Mouse (Mus musculus) macrophage (primary cell): ENCODE measurements around the gene Traf7. TPM values are rescaled to one million over a fixed set of nuclear protein-coding genes. Genes with fewer than 3 reads are reported as not detected.

Source experiments
- H3K27ac ChIP-seq: fragments of 350-480 bp; formaldehyde crosslinking; 2 replicates; pipeline ENCODE4 v1.9.0; 2021
- H3K36me3 ChIP-seq: fragments of 350-480 bp; formaldehyde crosslinking; 2 replicates; pipeline ENCODE4 v1.9.0; 2021; ENCODE audit errors: inconsistent target
- H3K4me3 ChIP-seq: fragments of 350-480 bp; formaldehyde crosslinking; 2 replicates; pipeline ENCODE4 v1.9.0; 2021; ENCODE audit errors: inconsistent target
- H3K79me2 ChIP-seq: fragments of 350-480 bp; formaldehyde crosslinking; 2 replicates; pipeline ENCODE4 v1.9.0; 2021; ENCODE audit errors: inconsistent target
- WGBS: methylation state at CpG from one replicate; pipeline ENCODE4 v1.1.7; 2026; ENCODE audit warnings: inconsistent platforms; ENCODE audit not compliant: missing documents; 5-methylcytosine and 5-hydroxymethylcytosine counted together
- polyA plus RNA-seq: library from polyadenylated mRNA; stranded (reverse); fragments of 250-400 nt; gene quantifications from 3 replicates; pipeline ENCODE4 v1.2.4, GENCODE M21; 2018; ENCODE audit warnings: inconsistent platforms

Traf7 gene
- polyA plus RNA-seq, 1 experiment from 2014 or later, result 42.9 TPM

DNA sequence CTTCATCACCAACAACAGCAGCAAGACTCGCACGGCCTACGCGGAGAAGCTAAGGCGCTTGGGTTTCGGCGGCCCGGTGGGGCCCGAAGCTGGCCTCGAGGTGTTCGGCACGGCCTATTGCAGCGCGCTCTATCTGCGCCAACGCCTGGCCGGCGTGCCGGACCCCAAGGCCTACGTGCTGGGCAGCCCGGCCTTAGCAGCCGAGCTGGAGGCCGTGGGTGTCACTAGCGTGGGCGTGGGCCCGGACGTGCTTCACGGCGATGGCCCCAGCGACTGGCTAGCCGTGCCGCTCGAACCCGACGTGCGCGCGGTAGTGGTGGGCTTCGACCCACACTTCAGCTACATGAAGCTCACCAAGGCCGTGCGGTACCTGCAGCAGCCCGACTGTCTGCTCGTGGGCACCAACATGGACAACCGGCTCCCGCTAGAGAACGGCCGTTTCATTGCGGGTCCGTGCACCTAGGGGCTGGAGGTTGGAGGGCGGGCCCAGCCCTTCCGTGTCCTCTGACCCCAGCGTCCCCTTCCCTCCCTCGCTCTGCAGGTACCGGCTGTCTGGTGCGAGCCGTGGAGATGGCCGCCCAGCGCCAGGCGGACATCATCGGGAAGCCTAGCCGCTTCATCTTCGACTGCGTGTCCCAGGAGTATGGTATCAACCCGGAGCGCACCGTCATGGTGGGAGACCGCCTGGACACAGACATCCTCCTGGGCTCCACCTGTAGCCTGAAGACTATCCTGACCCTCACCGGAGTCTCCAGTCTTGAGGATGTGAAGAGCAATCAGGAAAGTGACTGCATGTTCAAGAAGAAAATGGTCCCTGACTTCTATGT lies 56.8 kb downstream of the Traf7 start:
- Histone ChIP-seq H3K27ac (no peak overlapping the region), H3K79me2 (peaks cover 14% of the 10 kb centered on the region), H3K36me3 (peaks cover 16% of the 10 kb centered on the region; the same call in 1 of the 2 replicates), H3K4me3 (peak overlapping the region; percentile 43)
- 3% methylated on average over 62 of the region's 68 CpGs for WGBS

GRCm38 (mm10) chr17:24469910-24470602 lies 57.7 kb downstream of the Traf7 start, which contains the start of the genes E4f1 and Pgp:
E4f1 (minus strand) TSS chr17:24470313.
Pgp (plus strand) TSS chr17:24470392.
- under 1% methylated on average over 63 of the region's 75 CpGs for WGBS

GRCm38 (mm10) chr17:24469336-24469909 lies 58.3 kb downstream of the Traf7 start:
- WGBS, result 17% methylated on average over 7 of the region's 7 CpGs
- peaks cover 1% of the 10 kb centered on the region; the same call in 1 of the 2 replicates for H3K36me3 ChIP-seq
- peak overlapping the region; percentile 66 for H3K4me3 ChIP-seq
- peak overlapping the region; percentile 81 for H3K27ac ChIP-seq
- peaks cover 14% of the 10 kb centered on the region for H3K79me2 ChIP-seq

More at GRCm38 (mm10) chr17:24469910-24470602, 57.7 kb downstream of the Traf7 start, which contains the start of the genes E4f1 and Pgp:
- peaks cover 8% of the 10 kb centered on the region; the same call in 1 of the 2 replicates for H3K36me3 ChIP-seq
- H3K27ac ChIP-seq, result peak within 1 kb of the TSS; percentile 81
- H3K4me3 ChIP-seq, result peak within 1 kb of the TSS; percentile 66
- H3K79me2 ChIP-seq, result peaks cover 14% of the 10 kb centered on the region

DNA sequence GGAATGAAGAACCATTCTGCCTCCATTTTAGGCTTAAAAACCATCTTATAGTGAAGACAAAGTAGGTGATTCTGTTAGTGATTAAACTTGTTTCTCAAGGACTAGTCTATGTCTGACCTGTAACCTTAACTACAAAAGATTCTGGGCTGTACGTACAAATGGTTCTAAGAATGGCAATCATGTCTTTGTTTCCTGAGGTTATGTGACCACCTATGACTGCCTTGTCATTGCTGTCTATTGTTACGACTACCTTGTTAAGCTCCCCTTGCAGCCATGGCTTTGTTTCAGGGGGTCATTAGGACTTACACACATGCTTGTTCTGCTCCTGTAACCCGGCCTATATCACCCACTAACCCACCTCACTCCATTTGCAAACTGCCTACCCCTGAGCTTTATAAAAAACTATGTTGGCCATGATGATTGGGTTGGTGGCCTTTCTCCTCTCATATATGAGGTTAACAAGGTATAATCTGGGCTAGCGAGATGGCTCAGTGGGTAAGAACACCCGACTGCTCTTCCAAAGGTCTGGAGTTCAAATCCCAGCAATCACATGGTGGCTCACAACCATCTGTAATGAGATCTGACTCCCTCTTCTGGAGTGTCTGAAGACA lies 59.0 kb downstream of the Traf7 start:
- no peak overlapping the region for H3K27ac ChIP-seq
- no peaks in the 10 kb centered on the region for H3K36me3 ChIP-seq
- H3K4me3 ChIP-seq, result no peak overlapping the region
- peaks cover 14% of the 10 kb centered on the region for H3K79me2 ChIP-seq
- 100% methylated on average over 5 of the region's 5 CpGs for WGBS

DNA sequence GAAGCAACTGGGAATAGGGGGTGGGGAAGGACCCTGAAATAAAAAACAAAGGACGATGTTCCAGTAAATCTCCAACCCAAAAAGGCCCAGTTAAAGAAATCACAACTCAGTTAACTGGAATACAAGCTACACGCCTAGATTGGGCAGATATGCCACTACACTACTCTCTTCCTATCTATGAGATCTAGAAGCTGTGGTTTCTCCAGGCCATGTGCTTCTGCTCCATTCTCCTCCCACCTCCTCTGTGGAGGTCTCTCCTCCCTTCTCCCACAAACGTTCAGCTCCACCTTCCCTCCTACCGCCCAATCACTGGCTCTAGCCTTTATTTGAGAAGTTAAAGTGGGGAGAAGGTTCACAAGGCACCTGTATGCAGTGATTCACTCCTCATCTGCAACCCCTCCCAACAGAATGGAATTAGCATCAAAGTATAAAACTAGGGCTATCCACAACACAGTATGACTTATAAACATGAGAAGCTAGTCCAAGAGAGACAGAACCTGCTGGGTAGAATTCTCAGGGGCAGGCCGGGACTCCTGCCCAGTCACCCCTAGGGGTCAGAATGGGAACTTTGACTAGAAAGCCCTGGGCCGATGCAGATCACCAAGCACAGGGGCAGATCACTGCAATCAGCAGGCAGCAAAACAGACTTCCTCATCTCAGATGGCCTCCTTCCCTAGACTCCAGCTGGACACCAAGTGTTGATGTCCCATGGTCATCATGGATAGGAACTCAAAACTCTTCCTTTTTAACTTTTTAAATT lies 64.2 kb downstream of the Traf7 start:
- H3K4me3 ChIP-seq, result no peak overlapping the region
- H3K27ac ChIP-seq, result no peak overlapping the region
- H3K36me3 ChIP-seq, result no peaks in the 10 kb centered on the region
- H3K79me2 ChIP-seq, result no peaks in the 10 kb centered on the region
- 34% methylated on average over 6 of the region's 6 CpGs for WGBS

DNA sequence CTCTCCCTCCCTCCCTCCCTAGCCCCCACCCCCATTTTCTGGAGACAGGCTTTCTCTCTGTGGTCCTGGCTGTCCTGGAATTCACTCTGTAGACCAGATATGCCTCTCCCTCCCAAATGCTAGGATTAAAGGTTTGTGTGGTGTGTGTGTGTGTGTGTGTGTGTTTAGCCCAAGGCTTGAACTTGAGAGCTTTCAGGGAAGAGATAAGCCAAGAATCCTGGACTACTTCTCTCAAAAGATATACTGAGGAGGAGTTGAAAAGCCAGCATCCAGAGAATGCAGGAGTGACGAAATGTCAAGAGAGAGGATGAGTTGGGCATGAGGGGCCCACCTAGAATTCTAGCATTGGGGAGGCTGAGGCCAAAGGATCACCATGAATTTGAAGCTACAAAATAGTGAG lies 64.8 kb downstream of the Traf7 start:
- Histone ChIP-seq H3K4me3 (no peak overlapping the region), H3K36me3 (no peaks in the 10 kb centered on the region), H3K79me2 (no peaks in the 10 kb centered on the region), H3K27ac (no peak overlapping the region)
- WGBS, result 92% methylated on average over 1 of the region's 1 CpGs

DNA sequence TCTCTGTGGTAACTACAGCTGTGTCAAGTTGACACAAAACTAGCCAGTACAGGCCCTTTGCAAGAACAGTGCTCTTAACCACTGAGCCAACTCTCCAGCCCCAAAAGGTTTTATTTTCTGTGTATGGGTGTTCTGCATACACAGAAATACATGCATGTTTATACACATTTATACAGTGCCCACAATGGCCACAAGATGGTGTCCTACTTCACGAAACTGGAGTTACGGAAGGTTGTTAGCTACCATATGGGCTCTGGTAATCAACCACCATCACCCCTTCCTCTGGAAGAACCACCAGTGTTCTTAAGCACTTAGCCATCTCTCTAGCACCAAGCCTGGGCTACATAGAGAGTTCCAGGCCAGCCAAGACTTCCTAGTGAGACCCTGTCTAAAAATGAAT lies 66.2 kb downstream of the Traf7 start:
- H3K4me3 ChIP-seq, result no peak overlapping the region
- no peak overlapping the region for H3K27ac ChIP-seq
- 83% methylated on average over 2 of the region's 2 CpGs for WGBS
- no peaks in the 10 kb centered on the region for H3K79me2 ChIP-seq
- no peaks in the 10 kb centered on the region for H3K36me3 ChIP-seq

Other genes with a start within 250 kb of the Traf7 start
- gene Abca17, start 176.9 kb downstream of the Traf7 start, polyA plus RNA-seq, result 0.16 to 0.30 TPM (median 0.26 TPM) in 3 replicates
- gene Abca3, start 176.0 kb downstream of the Traf7 start, polyA plus RNA-seq, result 26.0 to 44.3 TPM (median 31.7 TPM) in 3 replicates
- gene Rnps1, start 113.4 kb downstream of the Traf7 start, polyA plus RNA-seq, result 59.5 to 100 TPM (median 80.3 TPM) in 3 replicates
- 10.4 to 30.9 TPM (median 23.5 TPM) in 3 replicates for gene Eci1, start 101.3 kb downstream of the Traf7 start, polyA plus RNA-seq
- 0.23 to 1.5 TPM (median 1.1 TPM) in 3 replicates for gene Dnase1l2, start 84.8 kb downstream of the Traf7 start, polyA plus RNA-seq
- 7.7 to 13.8 TPM (median 10.3 TPM) in 3 replicates for gene E4f1, start 57.6 kb downstream of the Traf7 start, polyA plus RNA-seq
- gene Pgp, start 57.5 kb downstream of the Traf7 start, polyA plus RNA-seq, result 7.0 to 22.6 TPM (median 15.0 TPM) in 3 replicates
- gene Bricd5, start 54.1 kb downstream of the Traf7 start, polyA plus RNA-seq, result not detected in 3 replicates
- 10.9 to 13.2 TPM (median 11.6 TPM) in 3 replicates for gene Mlst8, start 48.9 kb downstream of the Traf7 start, polyA plus RNA-seq
- gene Caskin1, start 39.3 kb downstream of the Traf7 start, polyA plus RNA-seq, result not detected in 3 replicates
- gene Rab26, start 6.3 kb upstream of the Traf7 start, polyA plus RNA-seq, result not detected in 3 replicates
- 9.7 to 18.0 TPM (median 16.3 TPM) in 3 replicates for gene Pkd1, start 21.9 kb upstream of the Traf7 start, polyA plus RNA-seq
- 33.7 to 43.4 TPM (median 35.5 TPM) in 3 replicates for gene Tsc2, start 104.7 kb upstream of the Traf7 start, polyA plus RNA-seq
- 3.1 to 5.8 TPM (median 3.7 TPM) in 3 replicates for gene Nthl1, start 104.7 kb upstream of the Traf7 start, polyA plus RNA-seq
- gene Slc9a3r2, start 122.4 kb upstream of the Traf7 start, polyA plus RNA-seq, result 0.15 TPM in 1 of 3 replicates, not detected in the others
- gene Npw, start 130.5 kb upstream of the Traf7 start, polyA plus RNA-seq, result not detected in 3 replicates
- gene Zfp598, start 141.7 kb upstream of the Traf7 start, polyA plus RNA-seq, result 8.0 to 14.3 TPM (median 12.2 TPM) in 3 replicates
- 0.14 to 0.76 TPM (median 0.19 TPM) in 3 replicates for gene Syngr3, start 162.0 kb upstream of the Traf7 start, polyA plus RNA-seq
- 16.2 to 28.0 TPM (median 20.3 TPM) in 3 replicates for gene Gfer, start 168.2 kb upstream of the Traf7 start, polyA plus RNA-seq
- gene Noxo1, start 168.3 kb upstream of the Traf7 start, polyA plus RNA-seq, result 0.50 to 3.8 TPM (median 0.72 TPM) in 3 replicates
- 10.6 to 22.6 TPM (median 18.7 TPM) in 3 replicates for gene Tbl3, start 179.7 kb upstream of the Traf7 start, polyA plus RNA-seq
- gene Rnf151, start 190.1 kb upstream of the Traf7 start, polyA plus RNA-seq, result not detected in 3 replicates
- gene Rps2, start 190.2 kb upstream of the Traf7 start, polyA plus RNA-seq, result 612 to 1,759 TPM (median 1,226 TPM) in 3 replicates
- gene Ndufb10, start 196.5 kb upstream of the Traf7 start, polyA plus RNA-seq, result 128 to 178 TPM (median 156 TPM) in 3 replicates
- gene Rpl3l, start 199.9 kb upstream of the Traf7 start, polyA plus RNA-seq, result not detected in 3 replicates
- 145 to 266 TPM (median 156 TPM) in 3 replicates for gene Msrb1, start 208.7 kb upstream of the Traf7 start, polyA plus RNA-seq
- not detected in 3 replicates for gene Hs3st6, start 225.1 kb upstream of the Traf7 start, polyA plus RNA-seq